Mouse (Mus musculus) bone marrow macrophage, adult 2 months (primary cell): Measurements from ENCODE around the gene Asic2.

Experiments
- CTCF ChIP-seq: IDR thresholded peaks from 2 replicates; pipeline ENCODE4 v1.5.1; 2012; ENCODE audit warnings: low read depth, mild to moderate bottlenecking, low read length, moderate library complexity
- POLR2A ChIP-seq: IDR thresholded peaks from 2 replicates; pipeline ENCODE4 v1.6.1; 2012; ENCODE audit warnings: mild to moderate bottlenecking, low read depth, low read length, borderline replicate concordance

GRCm38 (mm10) chr11:81053826-81054225 is 914.4 kb downstream of the Asic2 start:
- no peak for TF ChIP-seq CTCF
- no peak for TF ChIP-seq POLR2A
